Mouse (Mus musculus): ENCODE measurements around the gene Gm28729. TPM values are rescaled to one million over a fixed set of nuclear protein-coding genes. Genes with fewer than 3 reads are reported as not detected.

Gene Gm28729
- not detected in 2 replicates for polyA plus RNA-seq (2014; fragmentation: Nextera tagmentation; extraction: Ambion mirVana)

DNA sequence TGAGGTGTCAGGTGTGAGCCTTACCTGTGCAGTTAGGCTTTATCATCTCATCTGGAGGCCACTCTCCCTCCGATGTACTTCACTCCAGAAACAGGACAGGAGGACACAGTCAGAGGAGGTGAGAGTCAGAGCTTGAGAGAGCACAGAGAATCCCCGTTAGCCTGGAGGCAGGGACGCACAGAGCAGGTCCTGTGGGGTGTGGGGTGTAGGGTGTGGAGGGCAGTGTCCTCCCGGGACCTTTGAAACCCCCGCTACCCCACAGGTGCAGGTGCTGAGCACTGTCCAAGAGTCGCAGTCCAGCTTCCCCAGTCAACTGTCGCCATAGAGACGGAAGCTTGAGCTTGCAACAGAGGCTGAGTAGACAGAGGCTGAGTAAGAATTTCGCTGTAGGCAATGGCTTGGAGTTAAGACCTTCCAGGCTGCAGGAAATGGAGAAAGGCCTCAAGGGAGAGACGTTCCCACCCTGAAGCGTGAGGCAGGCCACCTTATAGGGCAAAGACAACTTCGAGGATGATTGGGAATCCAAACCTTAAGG is at the start of gene Gm28729:
Gene Gm28729 (minus strand): TSS at position 293 of the 535 bp plus-strand sequence.
- 58% methylated on average over 12 of the region's 12 CpGs for WGBS
- no peak for DNase-seq (ENCODE audit: low spot score)
- H3K27me3 ChIP-seq (ENCODE audit: control insufficient read depth, insufficient read depth, low read length), result no peaks in the 10 kb centered on the region
- no peaks in the 10 kb centered on the region for H3K9me3 ChIP-seq (ENCODE audit: control insufficient read depth, low read length)
- no peak within 1 kb of the TSS for H3K4me2 ChIP-seq (ENCODE audit: low read depth, low read length, severe bottlenecking)
- no peak within 1 kb of the TSS for H3K9ac ChIP-seq (ENCODE audit: low read length)
- no peak within 1 kb of the TSS for H3K27ac ChIP-seq (ENCODE audit: low read depth, low read length)
- ATAC-seq (replicated peaks; ENCODE audit: low FRiP score), result no peak
- no peaks in the 10 kb centered on the region for H3K36me3 ChIP-seq (ENCODE audit: control insufficient read depth, insufficient read depth, low read length)
- no peaks in the 10 kb centered on the region for H3K4me1 ChIP-seq (replicated peaks; ENCODE audit: control insufficient read depth, insufficient read depth, low read length)
- H3K4me3 ChIP-seq (ENCODE audit: low read depth, low read length), result no peak within 1 kb of the TSS

DNA sequence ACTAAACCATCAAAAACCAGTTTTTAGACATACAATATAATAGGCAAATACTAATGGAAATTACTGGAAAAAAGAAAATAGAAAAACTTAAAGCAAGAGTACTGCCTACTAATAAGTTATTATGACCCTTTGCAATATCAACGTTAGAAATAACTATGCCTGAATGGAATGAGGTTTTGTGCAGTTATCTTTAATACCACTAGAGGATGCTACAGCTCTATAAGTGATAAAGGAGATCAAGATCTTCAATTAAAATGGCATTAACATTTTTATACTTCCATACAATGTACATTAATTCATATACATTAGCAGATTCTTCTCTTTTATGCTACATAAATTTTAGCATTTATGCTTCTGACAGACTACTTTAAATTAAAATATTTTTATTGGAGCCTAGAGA is 48.2 kb upstream of the Gm28729 start:
- Histone ChIP-seq H3K27ac (ENCODE audit: low read depth, low read length) (no peak overlapping the region), H3K9me3 (ENCODE audit: control insufficient read depth, low read length) (no peaks in the 10 kb centered on the region), H3K27me3 (ENCODE audit: control insufficient read depth, insufficient read depth, low read length) (no peaks in the 10 kb centered on the region), H3K4me3 (ENCODE audit: low read depth, low read length) (no peak overlapping the region), H3K4me2 (ENCODE audit: low read depth, low read length, severe bottlenecking) (no peak overlapping the region), H3K9ac (ENCODE audit: low read length) (no peak overlapping the region), H3K4me1 (replicated peaks; ENCODE audit: control insufficient read depth, insufficient read depth, low read length) (no peaks in the 10 kb centered on the region), H3K36me3 (ENCODE audit: control insufficient read depth, insufficient read depth, low read length) (no peaks in the 10 kb centered on the region)
- ATAC-seq (replicated peaks; ENCODE audit: low FRiP score) (no peak), DNase-seq (ENCODE audit: low spot score) (no peak)
- 19% methylated on average over 1 of the region's 1 CpGs for WGBS

DNA sequence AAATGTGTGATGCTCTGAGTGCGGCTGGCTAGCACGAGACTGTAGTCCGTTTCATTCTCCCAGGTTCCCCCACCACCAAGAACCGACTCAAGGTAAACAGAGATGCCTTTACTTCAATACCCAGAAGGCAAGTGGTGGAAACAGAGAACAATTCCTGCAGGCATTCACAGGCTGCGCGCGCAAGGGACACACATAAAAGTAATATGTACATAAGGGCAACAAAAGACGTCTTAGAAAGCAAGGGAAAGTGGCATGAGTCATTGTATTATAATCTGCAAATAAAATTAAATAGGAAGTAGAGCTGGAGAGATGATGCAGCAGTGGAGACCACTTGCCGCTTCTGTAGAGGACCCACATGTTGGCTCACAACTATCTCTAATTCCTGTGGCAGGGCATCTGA is 47.7 kb upstream of the Gm28729 start:
- Histone ChIP-seq H3K9me3 (ENCODE audit: control insufficient read depth, low read length) (no peaks in the 10 kb centered on the region), H3K27ac (ENCODE audit: low read depth, low read length) (no peak overlapping the region), H3K27me3 (ENCODE audit: control insufficient read depth, insufficient read depth, low read length) (no peaks in the 10 kb centered on the region), H3K4me2 (ENCODE audit: low read depth, low read length, severe bottlenecking) (no peak overlapping the region), H3K4me1 (replicated peaks; ENCODE audit: control insufficient read depth, insufficient read depth, low read length) (no peaks in the 10 kb centered on the region), H3K9ac (ENCODE audit: low read length) (no peak overlapping the region), H3K36me3 (ENCODE audit: control insufficient read depth, insufficient read depth, low read length) (no peaks in the 10 kb centered on the region), H3K4me3 (ENCODE audit: low read depth, low read length) (no peak overlapping the region)
- DNase-seq (ENCODE audit: low spot score) (no peak), ATAC-seq (replicated peaks; ENCODE audit: low FRiP score) (no peak)
- 90% methylated on average over 9 of the region's 9 CpGs for WGBS

DNA sequence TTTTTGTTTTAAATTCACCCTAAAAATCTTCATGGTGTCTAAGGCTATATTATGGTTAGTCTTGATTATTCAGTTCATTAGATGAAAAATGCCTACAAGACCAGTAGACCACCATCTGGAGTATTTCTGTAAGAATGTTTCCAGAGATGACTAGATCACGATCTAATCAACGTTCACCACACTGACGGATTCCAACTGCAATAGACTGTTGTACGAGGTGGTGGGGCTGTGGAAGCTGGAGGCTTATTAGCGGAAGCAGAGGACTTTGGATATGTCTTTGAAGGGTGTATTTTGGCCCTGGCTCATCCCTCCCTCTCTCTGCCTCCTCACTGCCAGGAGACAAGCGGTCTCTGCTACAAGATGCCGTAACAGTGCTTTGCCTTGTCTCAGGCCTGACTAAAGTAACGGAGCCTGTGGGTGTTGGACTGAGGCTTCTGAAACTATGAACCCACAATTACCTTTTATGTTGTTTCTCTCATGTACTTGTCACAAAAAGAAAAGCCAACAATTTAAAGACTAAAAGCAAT is 41.5 kb upstream of the Gm28729 start:
- ATAC-seq (replicated peaks; ENCODE audit: low FRiP score) (no peak), DNase-seq (ENCODE audit: low spot score) (no peak)
- Histone ChIP-seq H3K4me1 (replicated peaks; ENCODE audit: control insufficient read depth, insufficient read depth, low read length) (no peaks in the 10 kb centered on the region), H3K4me2 (ENCODE audit: low read depth, low read length, severe bottlenecking) (no peak overlapping the region), H3K36me3 (ENCODE audit: control insufficient read depth, insufficient read depth, low read length) (no peaks in the 10 kb centered on the region; the same call in 1 of the 2 replicates), H3K4me3 (ENCODE audit: low read depth, low read length) (no peak overlapping the region), H3K27ac (ENCODE audit: low read depth, low read length) (no peak overlapping the region), H3K9me3 (ENCODE audit: control insufficient read depth, low read length) (no peaks in the 10 kb centered on the region), H3K27me3 (ENCODE audit: control insufficient read depth, insufficient read depth, low read length) (no peaks in the 10 kb centered on the region), H3K9ac (ENCODE audit: low read length) (no peak overlapping the region)
- 91% methylated on average over 8 of the region's 8 CpGs for WGBS

DNA sequence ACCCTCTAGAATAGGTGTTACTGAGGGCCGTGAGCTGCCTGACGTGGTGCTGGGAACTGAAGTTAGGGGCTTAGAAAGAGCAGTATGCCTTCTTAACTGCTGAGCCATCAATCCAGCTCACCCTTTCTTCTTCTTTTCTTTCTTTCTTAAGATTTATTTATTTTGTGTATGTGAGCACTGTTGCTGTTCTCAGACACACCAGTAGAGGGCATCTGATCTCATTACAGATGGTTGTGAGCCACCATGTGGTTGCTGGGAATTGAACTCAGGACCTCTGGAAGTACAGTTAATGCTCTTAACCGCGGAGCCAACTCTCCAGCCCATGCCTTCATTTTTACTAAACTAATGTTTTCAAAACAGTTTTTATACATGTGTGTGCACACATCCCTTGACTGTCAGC is 38.4 kb upstream of the Gm28729 start:
- no peak for ATAC-seq (replicated peaks; ENCODE audit: low FRiP score)

DNA sequence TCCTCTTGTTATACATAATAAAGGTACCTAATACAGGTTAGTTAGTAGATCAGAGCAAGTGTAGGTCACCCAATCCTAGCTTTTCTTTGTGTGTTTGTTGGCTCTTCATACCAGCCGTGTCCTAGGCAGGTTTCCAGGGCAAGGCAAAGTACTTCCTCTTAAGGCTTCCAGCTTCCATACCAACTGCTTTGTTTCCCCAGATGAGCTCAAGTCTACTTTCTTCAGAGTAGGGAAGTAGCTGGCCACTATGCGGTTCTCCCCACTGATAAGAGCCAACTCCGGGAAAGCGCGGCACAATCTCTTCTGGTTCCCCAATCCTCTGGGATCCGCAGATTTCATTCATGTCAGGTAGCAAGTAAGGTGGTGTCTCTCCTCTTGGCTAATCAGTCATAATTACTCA is 34.1 kb upstream of the Gm28729 start:
- Histone ChIP-seq H3K27ac (ENCODE audit: low read depth, low read length) (no peak overlapping the region), H3K9ac (ENCODE audit: low read length) (no peak overlapping the region), H3K4me2 (ENCODE audit: low read depth, low read length, severe bottlenecking) (no peak overlapping the region), H3K9me3 (ENCODE audit: control insufficient read depth, low read length) (no peaks in the 10 kb centered on the region), H3K36me3 (ENCODE audit: control insufficient read depth, insufficient read depth, low read length) (no peaks in the 10 kb centered on the region; the same call in 1 of the 2 replicates), H3K4me1 (replicated peaks; ENCODE audit: control insufficient read depth, insufficient read depth, low read length) (no peaks in the 10 kb centered on the region), H3K27me3 (ENCODE audit: control insufficient read depth, insufficient read depth, low read length) (no peaks in the 10 kb centered on the region), H3K4me3 (ENCODE audit: low read depth, low read length) (no peak overlapping the region)
- DNase-seq (ENCODE audit: low spot score) (no peak), ATAC-seq (replicated peaks; ENCODE audit: low FRiP score) (no peak)
- 97% methylated on average over 6 of the region's 6 CpGs for WGBS

More for the DNA sequence above, 38.4 kb upstream of the Gm28729 start:
- DNase-seq (ENCODE audit: low spot score), result no peak
- Histone ChIP-seq H3K4me2 (ENCODE audit: low read depth, low read length, severe bottlenecking) (no peak overlapping the region), H3K36me3 (ENCODE audit: control insufficient read depth, insufficient read depth, low read length) (no peaks in the 10 kb centered on the region; the same call in 1 of the 2 replicates), H3K4me3 (ENCODE audit: low read depth, low read length) (no peak overlapping the region), H3K9ac (ENCODE audit: low read length) (no peak overlapping the region), H3K27ac (ENCODE audit: low read depth, low read length) (no peak overlapping the region), H3K9me3 (ENCODE audit: control insufficient read depth, low read length) (no peaks in the 10 kb centered on the region), H3K27me3 (ENCODE audit: control insufficient read depth, insufficient read depth, low read length) (no peaks in the 10 kb centered on the region), H3K4me1 (replicated peaks; ENCODE audit: control insufficient read depth, insufficient read depth, low read length) (no peaks in the 10 kb centered on the region)
- 96% methylated on average over 4 of the region's 4 CpGs for WGBS

DNA sequence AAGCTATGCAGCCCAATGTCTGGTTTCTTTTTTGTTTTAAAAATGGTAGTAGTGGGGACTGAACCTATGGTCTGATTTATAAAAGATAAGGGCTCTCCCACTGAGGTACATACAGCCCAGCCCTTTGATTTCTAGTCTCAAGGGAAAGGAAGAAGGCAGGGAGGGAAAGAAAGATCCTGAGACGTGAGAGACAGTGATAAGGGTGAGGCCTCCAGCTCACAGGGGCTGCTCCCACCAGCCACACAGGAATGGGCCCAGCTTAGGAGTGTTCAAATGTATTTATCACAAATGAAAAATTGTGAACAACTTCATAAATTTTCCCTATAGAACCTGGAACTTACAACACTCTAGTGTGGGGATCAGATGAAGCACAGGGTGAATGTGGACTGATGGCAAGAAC is 33.5 kb upstream of the Gm28729 start:
- no peak overlapping the region for H3K4me2 ChIP-seq (ENCODE audit: low read depth, low read length, severe bottlenecking)
- DNase-seq (ENCODE audit: low spot score) (no peak), ATAC-seq (replicated peaks; ENCODE audit: low FRiP score) (no peak)
- H3K27ac ChIP-seq (ENCODE audit: low read depth, low read length), result no peak overlapping the region
- H3K9ac ChIP-seq (ENCODE audit: low read length), result no peak overlapping the region
- no peaks in the 10 kb centered on the region for H3K27me3 ChIP-seq (ENCODE audit: control insufficient read depth, insufficient read depth, low read length)
- H3K4me3 ChIP-seq (ENCODE audit: low read depth, low read length), result no peak overlapping the region
- WGBS, result 72% methylated on average over 1 of the region's 1 CpGs
- H3K4me1 ChIP-seq (replicated peaks; ENCODE audit: control insufficient read depth, insufficient read depth, low read length), result no peaks in the 10 kb centered on the region
- no peaks in the 10 kb centered on the region; the same call in 1 of the 2 replicates for H3K36me3 ChIP-seq (ENCODE audit: control insufficient read depth, insufficient read depth, low read length)
- H3K9me3 ChIP-seq (ENCODE audit: control insufficient read depth, low read length), result no peaks in the 10 kb centered on the region

DNA sequence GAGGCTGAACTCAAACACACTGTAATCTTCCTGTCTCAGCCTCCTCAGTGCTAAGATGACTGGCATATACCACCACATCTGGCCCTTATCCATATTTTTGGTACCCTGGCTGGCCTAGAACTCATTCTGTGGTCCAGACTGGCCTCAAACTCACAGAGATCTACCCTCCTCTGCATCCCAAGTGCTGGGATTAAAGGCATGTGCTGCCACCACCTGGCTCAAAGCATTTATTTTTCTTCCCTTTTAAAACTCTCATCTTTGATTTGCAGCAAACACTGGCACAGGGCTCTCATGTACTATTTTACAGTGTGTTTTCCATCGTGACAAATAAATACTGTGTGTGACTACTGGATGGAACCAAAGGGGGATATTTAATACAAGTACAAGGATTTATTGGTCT is 29.0 kb upstream of the Gm28729 start:
- 88% methylated on average over 1 of the region's 1 CpGs for WGBS
- H3K27ac ChIP-seq (ENCODE audit: low read depth, low read length), result no peak overlapping the region
- no peak overlapping the region for H3K4me3 ChIP-seq (ENCODE audit: low read depth, low read length)
- no peaks in the 10 kb centered on the region for H3K27me3 ChIP-seq (ENCODE audit: control insufficient read depth, insufficient read depth, low read length)
- H3K9me3 ChIP-seq (ENCODE audit: control insufficient read depth, low read length), result no peaks in the 10 kb centered on the region
- no peaks in the 10 kb centered on the region; the same call in 1 of the 2 replicates for H3K36me3 ChIP-seq (ENCODE audit: control insufficient read depth, insufficient read depth, low read length)
- no peak overlapping the region for H3K9ac ChIP-seq (ENCODE audit: low read length)
- ATAC-seq (replicated peaks; ENCODE audit: low FRiP score) (no peak), DNase-seq (ENCODE audit: low spot score) (no peak)
- no peak overlapping the region for H3K4me2 ChIP-seq (ENCODE audit: low read depth, low read length, severe bottlenecking)
- H3K4me1 ChIP-seq (replicated peaks; ENCODE audit: control insufficient read depth, insufficient read depth, low read length), result no peaks in the 10 kb centered on the region

DNA sequence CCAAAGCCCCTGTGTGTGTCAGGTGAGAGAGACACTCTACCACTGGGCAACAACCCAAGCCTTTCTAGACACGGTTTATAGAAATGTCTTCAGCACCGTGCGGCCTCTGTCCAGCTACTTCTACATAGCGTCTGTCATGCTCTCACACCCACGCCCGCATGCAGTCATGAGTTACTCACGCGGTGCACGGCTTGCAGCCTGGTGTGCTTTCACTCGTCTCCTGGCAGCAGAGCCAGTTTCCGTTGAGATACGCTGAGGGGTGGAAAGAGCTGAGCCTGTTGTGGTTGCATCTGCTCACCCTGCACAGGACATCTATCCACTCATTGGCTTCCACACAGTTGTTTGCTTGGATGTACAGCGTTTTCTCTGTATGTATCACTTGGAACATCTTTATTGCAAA is 20.3 kb upstream of the Gm28729 start:
- H3K36me3 ChIP-seq (ENCODE audit: control insufficient read depth, insufficient read depth, low read length), result no peaks in the 10 kb centered on the region
- ATAC-seq (replicated peaks; ENCODE audit: low FRiP score), result no peak
- WGBS, result 94% methylated on average over 13 of the region's 13 CpGs

More for the DNA sequence above, 20.3 kb upstream of the Gm28729 start:
- H3K9me3 ChIP-seq (ENCODE audit: control insufficient read depth, low read length), result no peaks in the 10 kb centered on the region
- no peak overlapping the region for H3K27ac ChIP-seq (ENCODE audit: low read depth, low read length)
- H3K4me2 ChIP-seq (ENCODE audit: low read depth, low read length, severe bottlenecking), result no peak overlapping the region
- no peak overlapping the region for H3K4me3 ChIP-seq (ENCODE audit: low read depth, low read length)
- H3K27me3 ChIP-seq (ENCODE audit: control insufficient read depth, insufficient read depth, low read length), result no peaks in the 10 kb centered on the region
- H3K4me1 ChIP-seq (replicated peaks; ENCODE audit: control insufficient read depth, insufficient read depth, low read length), result no peaks in the 10 kb centered on the region
- H3K9ac ChIP-seq (ENCODE audit: low read length), result no peak overlapping the region
- no peak for DNase-seq (ENCODE audit: low spot score)

All from forebrain, embryonic 11.5 days (tissue).